Mouse (Mus musculus): ENCODE measurements at regions not wholly inside any gene's neighbourhood (a gene's known extent, or its start where the extent isn't known, plus 50 kb on each side); places are given as distances from the start of the nearest gene placed in this dataset.

DNA sequence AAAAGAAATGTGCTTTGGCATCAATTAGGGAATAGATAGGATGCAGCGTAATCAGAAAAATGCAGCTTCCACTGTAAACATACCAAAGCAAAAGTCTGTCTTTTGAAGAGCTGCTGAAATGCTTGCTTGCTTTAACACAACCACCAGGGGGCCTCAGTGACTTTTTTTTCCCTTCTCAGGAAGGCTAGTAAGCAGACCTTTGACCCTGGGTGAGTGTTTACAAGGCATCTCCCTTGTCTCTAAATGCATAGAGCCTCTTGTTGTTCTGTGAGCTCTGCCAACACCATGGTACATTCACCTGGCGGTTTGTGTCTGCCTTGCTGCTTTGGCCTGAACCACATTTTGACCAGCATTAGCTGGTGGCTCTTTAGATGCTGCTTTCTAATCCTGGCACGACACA, 191.9 kb upstream of the C9orf72 start:
- ATAC-seq (replicated peaks; ENCODE audit: low FRiP score, low TSS enrichment, poor library complexity, severe bottlenecking) = 0 out of 2 replicates have a peak, but pooled peaks have one; percentile 57

- no peak for ATAC-seq (replicated peaks; ENCODE audit: low FRiP score, low TSS enrichment, poor library complexity, severe bottlenecking)
These were observed 187.5 kb upstream of the C9orf72 start for GRCm38 (mm10) chr4:35413488-35413887.

GRCm38 (mm10) chr4:35405301-35406006, 179.5 kb upstream of the C9orf72 start:
- no peak for ATAC-seq (replicated peaks; ENCODE audit: low FRiP score, low TSS enrichment, poor library complexity, severe bottlenecking)

DNA sequence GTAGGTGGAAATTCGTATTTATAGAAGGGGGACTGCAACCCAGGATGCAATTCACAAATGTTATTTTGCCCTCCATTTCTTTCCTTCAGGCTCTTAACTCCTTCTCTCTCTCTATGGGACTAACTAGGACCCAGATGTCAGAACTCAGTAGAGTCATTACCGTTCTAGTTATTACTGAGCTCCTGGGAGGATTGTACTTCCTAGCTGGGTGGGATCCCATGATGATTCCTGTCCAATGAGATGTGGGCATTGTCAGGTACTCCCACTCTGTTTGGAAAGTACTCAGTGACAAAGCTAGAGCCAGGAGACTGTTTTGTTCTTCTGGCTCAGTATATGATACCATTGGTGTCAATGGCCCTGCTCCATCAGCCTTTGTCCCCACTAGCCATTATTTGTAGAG, 178.1 kb upstream of the C9orf72 start:
- no peak for ATAC-seq (replicated peaks; ENCODE audit: low FRiP score, low TSS enrichment, poor library complexity, severe bottlenecking)

GRCm38 (mm10) chr4:35403594-35403993, 177.6 kb upstream of the C9orf72 start:
- ATAC-seq (replicated peaks; ENCODE audit: low FRiP score, low TSS enrichment, poor library complexity, severe bottlenecking) = no peak

GRCm38 (mm10) chr4:35402376-35403133, 176.6 kb upstream of the C9orf72 start:
- no peak for ATAC-seq (replicated peaks; ENCODE audit: low FRiP score, low TSS enrichment, poor library complexity, severe bottlenecking)

- ATAC-seq (replicated peaks; ENCODE audit: low FRiP score, low TSS enrichment, poor library complexity, severe bottlenecking) = no peak
These were observed 175.8 kb upstream of the C9orf72 start for GRCm38 (mm10) chr4:35401783-35402182.

GRCm38 (mm10) chr4:35400511-35400910, 174.5 kb upstream of the C9orf72 start:
- ATAC-seq (replicated peaks; ENCODE audit: low FRiP score, low TSS enrichment, poor library complexity, severe bottlenecking) = no peak

DNA sequence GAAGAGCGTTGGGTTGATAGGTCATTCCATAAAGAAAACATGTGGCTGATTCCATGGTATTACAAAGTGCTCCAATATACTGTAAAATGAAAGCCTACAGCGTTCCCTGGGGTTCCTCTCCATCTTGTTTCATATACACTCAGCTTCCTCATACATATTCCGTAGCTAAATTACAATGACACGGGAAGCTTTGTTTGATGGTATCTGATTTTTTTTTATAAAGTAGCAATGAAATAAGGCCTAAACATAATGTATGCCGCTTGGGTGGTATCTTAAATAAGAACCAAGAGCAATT, 169.6 kb upstream of the C9orf72 start:
- ATAC-seq (replicated peaks; ENCODE audit: low FRiP score, low TSS enrichment, poor library complexity, severe bottlenecking) = no peak

- no peak for ATAC-seq (replicated peaks; ENCODE audit: low FRiP score, low TSS enrichment, poor library complexity, severe bottlenecking)
These were observed 169.0 kb upstream of the C9orf72 start for GRCm38 (mm10) chr4:35394821-35395582.

- no peak for ATAC-seq (replicated peaks; ENCODE audit: low FRiP score, low TSS enrichment, poor library complexity, severe bottlenecking)
These were observed 149.8 kb upstream of the C9orf72 start for GRCm38 (mm10) chr4:35375791-35376190.

DNA sequence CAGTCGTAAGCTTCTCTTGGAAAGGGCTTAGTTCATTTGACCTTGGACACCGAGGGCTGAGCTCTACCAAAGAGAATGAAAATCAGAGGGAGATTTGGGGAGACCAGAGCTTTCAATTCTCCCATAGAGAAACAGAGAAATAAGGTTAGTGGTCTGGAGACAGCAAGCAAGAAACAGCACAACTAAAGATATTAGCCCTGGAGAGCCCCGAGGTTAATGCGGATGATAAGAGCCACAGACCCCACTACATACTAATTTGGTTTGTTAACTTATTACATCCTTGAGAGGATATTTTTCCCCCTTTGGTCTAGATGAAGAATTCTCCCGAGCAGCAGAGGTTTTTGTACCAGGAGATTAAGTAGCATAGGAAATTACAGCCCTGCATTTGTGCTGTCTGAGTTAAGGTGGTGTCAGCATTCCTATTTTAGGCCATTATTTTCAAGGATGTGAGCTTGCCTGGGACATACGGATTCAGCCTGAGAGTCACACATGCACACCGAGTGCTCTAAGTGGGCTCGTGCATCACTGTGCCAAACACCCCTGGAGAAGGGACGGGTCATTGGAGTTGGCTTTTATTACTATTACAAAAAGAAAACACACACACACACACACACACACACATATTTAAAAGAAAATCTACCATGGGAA, 147.4 kb upstream of the C9orf72 start:
- no peak for ATAC-seq (replicated peaks; ENCODE audit: low FRiP score, low TSS enrichment, poor library complexity, severe bottlenecking)

- ATAC-seq (replicated peaks; ENCODE audit: low FRiP score, low TSS enrichment, poor library complexity, severe bottlenecking) = peak; percentile 95
These were observed 146.7 kb upstream of the C9orf72 start for GRCm38 (mm10) chr4:35372528-35373212.

DNA sequence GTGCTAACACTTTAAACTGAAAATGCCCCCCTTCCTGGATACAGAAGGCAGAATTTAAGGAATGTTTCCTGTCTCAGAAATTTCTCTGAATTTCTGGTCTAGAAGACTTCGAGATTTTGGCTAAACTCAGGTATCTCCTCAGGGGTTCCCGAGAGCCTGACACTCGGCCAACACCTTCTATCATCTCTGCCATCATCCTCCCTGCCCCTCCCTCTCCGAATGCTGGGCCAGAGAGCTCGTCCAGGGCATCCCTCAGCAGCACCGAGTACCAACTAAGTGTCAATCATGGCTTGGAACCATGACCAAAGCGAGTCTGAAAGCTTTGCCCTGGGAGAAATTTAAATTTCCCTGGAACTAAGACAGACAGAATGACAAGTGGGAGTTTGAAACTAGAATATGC, 138.2 kb upstream of the C9orf72 start:
- no peak for ATAC-seq (replicated peaks; ENCODE audit: low FRiP score, low TSS enrichment, poor library complexity, severe bottlenecking)

DNA sequence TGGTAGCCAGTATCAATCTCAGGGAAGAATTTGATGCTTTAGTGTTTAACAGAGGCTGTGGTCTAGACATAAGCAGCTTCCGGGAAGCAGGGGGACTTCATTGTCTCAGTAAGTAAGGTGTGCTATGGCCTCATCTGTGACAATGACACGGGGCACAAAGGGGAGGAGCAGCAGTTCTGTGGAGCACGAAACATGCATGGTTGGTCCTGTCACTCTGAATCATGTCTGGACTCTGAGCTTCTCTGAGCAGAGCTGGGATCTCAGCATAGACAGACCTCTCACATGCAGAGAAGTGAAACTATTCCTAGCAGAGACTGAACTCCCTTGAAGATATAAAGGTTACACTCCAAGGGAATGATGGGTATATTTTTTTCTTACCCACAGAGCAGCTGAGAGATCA, 136.2 kb upstream of the C9orf72 start:
- no peak for ATAC-seq (replicated peaks; ENCODE audit: low FRiP score, low TSS enrichment, poor library complexity, severe bottlenecking)

DNA sequence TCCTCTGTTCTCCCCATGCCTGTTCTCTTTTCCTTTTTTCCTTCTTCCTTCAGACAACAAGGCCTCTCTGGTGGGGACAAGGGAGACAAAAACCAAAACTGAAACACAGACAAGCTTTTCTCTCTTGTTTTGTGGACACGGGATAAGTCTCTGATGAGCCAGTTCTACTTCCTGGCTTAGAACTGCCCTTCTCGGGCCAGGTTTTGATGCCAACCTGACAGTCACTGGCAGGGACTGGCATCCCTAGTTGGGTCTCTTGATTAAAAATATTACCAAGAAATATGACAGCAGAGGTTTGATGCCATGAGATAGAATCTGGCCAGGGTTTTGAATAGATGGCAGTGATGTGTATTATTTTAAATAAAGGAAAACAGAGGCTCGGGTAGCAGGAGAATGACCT, 133.4 kb upstream of the C9orf72 start:
- no peak for ATAC-seq (replicated peaks; ENCODE audit: low FRiP score, low TSS enrichment, poor library complexity, severe bottlenecking)

GRCm38 (mm10) chr4:35356904-35357563, 131.1 kb upstream of the C9orf72 start:
- no peak for ATAC-seq (replicated peaks; ENCODE audit: low FRiP score, low TSS enrichment, poor library complexity, severe bottlenecking)

GRCm38 (mm10) chr4:35356051-35356450, 130.1 kb upstream of the C9orf72 start:
- ATAC-seq (replicated peaks; ENCODE audit: low FRiP score, low TSS enrichment, poor library complexity, severe bottlenecking) = no peak

DNA sequence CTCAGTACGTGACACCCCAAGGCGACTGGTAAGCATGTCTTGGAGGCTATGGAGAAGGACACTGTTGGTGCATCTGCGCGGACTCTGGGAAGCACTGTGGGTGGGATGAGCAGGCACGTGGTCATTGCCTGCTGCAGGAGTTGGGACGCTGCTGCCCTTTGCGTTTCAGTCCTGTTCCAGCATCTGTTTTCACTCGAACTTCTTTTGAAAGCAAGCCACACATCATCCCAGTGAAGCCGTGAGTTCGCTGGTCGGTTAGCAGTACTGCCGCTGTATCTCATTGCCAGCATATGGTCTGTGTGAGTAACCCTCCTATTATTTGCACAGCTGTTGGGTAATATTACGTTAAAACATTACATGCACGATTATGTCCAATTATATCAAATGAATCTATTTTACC, 128.1 kb upstream of the C9orf72 start:
- no peak for ATAC-seq (replicated peaks; ENCODE audit: low FRiP score, low TSS enrichment, poor library complexity, severe bottlenecking)

All from megakaryocyte-erythroid progenitor cell, adult 5-6 weeks (primary cell).